Mouse (Mus musculus) CD4-positive, CD25-positive, alpha-beta regulatory T cell, adult 4 months (primary cell): Measurements from ENCODE around the gene Bcl2l11. TPM values are rescaled to one million over a fixed set of nuclear protein-coding genes. Genes with fewer than 3 reads are reported as not detected.
A peak's percentile ranks its signal among the peaks of the same experiment; 100 is the strongest.
"Not testable (repeated sequence)": the region's sequence is repeated elsewhere in the genome, so short reads cannot be mapped to it uniquely, and the experiment has no call there.

Experiments used
- ATAC-seq: one replicate; pipeline ENCODE4 v1.8.0; 2017
- polyA plus RNA-seq, 2 experiments: library from polyadenylated mRNA; unstranded; fragments of 100-300 nt; shearing (Covaris generic); gene quantifications; one replicate each; pipeline ENCODE4 v1.2.1; 2017

Gene Bcl2l11
- polyA plus RNA-seq = 10 to 100 TPM; 15.3 to 16.9 TPM

DNA sequence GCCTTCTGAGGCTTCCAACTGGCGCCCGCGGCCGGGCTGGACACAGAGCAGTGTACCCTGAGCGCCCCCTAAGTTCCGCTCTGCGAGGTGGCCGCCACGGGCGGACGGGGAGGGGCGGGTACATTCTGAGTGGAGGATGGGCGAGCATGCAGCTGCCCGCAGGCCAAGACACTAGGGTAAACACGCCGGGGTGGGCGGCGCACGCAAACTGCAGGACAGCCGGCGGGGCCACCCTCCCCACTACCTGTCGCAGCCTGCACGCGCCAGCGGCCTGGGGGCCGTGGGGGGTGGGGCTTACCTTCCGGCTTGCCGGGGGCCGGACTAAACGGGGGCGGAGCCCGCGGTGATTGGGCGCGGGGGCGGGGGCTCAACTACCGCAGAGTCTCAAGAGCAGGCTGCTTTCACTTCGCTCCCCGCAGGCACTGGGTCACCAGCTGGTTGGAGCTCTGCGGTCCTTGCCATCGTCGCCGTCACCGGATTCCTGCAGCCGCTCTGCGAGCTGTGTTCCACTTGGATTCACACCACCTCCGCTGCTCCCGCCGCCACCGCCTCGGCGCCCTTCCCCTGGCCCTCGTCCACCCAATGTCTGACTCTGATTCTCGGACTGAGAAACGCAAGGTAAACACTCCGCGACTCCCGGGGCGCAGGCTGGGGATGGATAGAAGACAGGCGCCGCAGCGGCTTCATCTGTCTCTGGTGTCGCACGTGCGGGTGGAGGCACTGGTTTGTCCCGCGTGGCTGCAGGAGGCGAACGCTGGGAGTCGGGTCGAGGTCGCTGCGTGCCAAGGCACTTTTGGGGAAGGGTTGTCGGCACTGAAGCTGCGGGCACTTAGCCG, at the start of gene Bcl2l11:
Gene Bcl2l11 (plus strand): TSS at position 404 of the 836 bp plus-strand sequence.
- peak; percentile 66 for ATAC-seq

DNA sequence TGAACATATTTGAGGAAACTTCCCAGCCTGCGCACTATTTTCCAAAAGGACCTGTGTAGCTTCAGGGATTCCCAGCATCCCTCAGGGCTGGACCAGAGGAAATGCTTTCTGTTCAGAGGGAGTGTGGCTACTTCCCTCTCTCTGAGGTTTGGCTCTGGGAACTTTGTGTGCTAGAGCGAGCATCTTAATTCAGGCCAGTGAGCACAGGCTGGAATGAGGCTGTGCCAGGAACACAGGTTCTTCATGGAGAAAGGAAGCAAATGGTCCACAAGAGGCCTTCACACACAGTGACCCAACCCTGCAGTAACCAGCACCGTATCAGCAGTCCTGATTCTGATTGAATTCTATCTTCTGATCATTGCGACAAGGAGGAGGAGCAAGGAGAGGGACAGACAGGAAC, 48.9 kb upstream of the Bcl2l11 start:
- no peak for ATAC-seq

DNA sequence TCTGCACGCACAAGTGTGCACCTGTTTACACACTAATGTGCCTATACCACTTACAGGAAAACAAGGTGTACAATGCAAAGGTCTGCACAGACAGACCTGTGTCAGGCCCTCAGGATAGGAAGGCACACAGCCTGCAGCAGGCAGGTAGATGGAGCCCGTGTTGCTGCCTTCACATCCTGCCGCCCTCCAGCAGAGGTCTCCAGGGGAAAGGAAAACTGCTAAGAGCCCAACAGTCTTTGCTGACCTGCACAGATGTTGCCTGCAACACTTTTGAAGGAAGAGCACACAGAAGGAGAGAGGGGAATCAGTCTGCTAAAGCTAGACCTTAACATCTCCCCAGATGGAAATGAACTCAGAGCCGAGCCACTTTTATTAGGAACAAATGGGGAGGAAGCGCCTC, 47.0 kb upstream of the Bcl2l11 start:
- ATAC-seq = no peak

DNA sequence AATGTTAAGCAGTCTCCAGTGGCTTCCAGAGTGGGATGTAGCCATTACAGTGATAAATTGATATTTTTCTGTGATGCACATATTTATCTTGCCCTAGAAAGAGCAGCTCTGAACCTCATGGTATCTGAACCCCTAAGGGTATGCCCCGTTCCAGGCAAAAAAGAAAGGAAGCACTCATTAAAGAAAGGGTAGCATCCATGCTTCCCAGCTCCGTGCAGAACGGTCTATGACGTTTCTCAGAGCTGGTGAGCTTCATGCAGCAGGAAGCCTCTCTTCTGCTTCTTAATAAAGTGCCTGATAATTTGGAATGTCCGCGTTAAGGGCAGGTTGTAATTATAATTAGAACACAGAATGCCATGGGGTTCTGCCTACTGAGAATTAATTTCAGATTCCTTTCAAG, 46.5 kb upstream of the Bcl2l11 start:
- ATAC-seq = no peak

DNA sequence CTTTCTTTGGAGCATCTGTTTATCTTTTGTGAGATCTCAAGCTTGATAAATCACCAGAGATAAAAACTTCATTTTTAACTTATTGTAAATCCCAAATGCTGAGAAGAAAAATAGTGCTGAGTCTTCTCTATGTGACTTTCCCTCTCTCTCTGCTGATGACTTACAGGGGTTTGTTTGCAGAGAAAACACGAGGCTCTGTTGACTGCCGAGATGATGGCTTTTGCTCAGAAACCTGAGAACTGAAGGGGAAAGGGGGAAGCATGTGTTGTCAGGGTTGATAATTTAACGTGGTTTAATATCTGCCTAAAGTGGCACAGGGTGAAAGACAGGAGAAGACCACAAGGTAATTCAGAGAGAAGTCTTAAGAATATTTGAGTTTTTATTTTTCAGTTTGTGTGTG, 42.0 kb upstream of the Bcl2l11 start:
- ATAC-seq = no peak

DNA sequence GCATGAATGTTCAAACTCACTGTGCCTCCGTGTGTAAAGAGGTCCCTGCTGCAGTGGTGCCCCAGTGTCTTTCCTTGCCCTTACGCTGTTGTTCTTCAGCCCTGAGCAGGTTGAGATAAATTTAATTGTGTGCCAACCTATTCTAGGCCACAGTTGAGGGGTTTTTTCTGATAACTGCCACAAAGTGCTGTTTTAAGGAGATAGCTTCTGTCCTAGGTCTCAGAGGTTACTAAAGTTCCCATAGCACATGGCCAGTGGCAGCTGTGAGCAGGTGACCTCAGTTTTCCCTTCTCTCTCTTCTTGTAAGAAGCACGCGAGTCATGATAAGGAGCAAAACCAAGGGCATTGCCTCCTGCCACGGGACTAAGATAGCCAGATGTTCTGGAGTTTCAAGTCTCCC, 41.2 kb upstream of the Bcl2l11 start:
- no peak for ATAC-seq

DNA sequence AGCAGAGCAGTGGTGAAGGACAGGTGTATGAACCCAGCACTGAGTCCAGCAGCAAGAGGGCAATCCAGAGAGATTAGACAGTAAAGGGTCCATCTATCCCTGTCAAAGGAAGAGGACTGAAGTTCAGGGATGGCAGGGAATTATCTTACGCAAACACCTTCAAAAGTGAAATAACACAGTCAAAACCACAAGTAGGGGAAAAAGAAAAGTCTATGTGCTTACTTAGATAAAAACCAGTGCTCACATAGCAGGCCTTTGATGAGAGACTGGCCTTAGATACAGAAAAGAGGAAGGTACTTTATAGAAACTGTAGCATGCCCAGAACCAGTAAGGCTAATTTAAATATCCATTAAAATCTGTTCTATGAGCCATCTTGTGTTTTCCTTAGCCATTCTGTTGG, 40.4 kb upstream of the Bcl2l11 start:
- ATAC-seq = no peak

DNA sequence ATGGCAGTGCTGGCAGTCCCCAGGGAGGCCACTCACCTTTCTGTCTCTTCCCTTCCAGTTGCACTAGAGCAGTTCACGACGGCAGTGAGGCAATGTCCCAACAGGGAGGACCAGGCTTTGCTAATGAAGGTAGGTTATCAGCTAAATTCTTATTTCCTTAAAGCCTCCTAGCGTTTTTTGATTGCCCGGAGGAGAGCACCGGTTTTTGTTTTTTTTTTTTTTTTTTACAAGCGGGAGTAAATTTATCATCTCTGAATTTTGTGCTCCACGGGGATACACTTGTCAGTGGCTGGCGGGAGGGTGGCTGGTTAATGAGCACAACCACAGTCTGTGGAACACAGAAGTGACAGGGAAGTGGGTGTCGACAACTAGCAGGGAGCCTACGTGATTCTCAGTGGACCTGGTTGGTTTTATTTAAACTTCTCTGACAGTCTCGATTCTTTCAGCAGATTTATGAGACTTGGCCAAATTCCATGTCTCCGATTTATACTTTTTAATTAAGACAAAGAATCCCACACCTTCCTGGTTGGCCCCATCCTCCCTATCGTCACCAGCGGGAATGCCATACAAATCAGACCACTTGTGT, 39.4 kb upstream of the Bcl2l11 start:
- ATAC-seq = no peak

DNA sequence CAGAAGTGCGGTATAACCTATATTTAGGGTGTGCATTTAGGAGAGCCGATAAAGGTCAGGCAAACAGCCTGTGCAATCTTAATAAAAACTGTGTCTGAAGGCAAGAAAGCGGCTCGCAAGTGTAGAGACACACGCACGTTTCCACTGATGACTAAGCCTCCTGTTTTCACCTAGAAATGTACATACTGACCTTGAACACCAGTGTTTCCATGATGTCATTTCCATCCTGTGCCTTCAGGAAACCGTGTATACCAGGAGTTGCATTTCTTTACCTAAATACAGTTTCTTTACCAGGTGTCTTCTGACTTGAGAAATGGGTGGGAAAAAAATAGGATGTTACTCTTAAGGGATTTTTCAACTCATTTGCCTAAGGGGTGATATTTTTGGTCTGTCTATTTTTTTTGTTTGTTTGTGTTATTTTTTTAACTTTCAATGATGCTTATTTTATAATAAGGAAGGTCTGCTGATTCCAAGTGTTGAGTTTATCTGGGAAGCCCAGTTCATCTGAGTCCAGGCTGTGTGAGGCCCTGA, 38.8 kb upstream of the Bcl2l11 start:
- peak; percentile 71 for ATAC-seq

DNA sequence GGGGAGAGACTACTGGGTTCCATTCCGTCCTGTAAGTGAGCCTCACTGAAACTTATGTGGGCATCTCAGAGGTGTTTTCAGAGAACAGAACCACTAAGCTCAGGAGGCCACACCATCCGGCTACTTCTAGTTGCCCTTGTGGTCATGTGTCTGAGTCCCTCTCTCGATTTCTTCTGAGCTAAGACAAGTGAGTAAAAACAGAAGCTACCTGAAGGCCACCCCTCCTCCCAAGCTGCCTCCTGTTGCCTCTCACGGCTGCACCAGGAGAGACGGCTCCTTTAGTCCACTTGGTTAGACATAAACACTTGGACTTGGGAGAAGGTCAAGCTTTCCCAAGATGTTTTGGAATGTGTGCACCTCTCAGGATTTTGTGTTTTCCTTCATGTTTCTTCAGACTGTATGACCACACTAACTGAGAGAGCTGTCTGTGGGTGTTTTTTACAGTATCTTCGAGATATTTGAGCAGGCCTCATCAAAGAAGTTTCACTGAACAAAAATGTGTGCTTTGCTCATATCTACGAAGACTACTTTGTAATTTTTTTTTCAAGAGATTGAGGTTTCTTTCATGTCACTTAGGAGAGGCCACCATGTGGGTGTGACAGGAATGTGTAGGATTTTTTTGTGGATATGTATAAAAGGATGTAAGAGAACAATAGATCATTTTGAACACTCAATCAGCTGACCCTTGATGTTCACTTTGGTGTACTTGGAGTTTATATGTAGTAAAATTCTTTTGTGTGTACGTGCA, 37.9 kb upstream of the Bcl2l11 start:
- peak; percentile 8 for ATAC-seq

DNA sequence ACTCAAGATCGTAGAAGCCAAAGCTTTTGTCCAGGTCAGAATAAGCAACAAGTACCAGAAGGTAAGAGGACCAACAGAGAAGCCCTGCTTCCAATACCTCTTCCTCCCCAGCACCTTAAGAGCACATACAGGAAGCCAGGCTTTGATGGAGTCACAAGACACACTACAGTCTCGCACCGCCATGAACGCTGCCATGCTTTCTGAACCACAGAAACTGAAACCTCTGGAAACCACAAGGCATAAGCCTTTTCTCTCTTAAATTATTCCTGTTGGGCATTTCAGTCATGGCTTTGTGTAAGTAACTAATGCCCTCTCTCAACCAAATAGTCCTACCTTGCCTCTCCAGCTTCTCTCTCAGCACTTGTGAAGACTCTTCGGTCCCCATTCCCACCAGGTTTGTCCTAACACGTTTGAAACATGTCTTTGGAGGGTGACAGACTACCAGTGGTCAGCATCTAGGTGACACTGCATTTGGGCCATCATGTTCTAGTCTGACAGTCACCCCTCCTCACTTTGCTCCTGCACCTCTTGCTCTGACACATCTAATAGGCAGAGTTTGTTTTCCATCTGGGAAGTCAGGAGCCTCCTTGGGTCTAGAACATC, 35.5 kb upstream of the Bcl2l11 start:
- no peak for ATAC-seq

DNA sequence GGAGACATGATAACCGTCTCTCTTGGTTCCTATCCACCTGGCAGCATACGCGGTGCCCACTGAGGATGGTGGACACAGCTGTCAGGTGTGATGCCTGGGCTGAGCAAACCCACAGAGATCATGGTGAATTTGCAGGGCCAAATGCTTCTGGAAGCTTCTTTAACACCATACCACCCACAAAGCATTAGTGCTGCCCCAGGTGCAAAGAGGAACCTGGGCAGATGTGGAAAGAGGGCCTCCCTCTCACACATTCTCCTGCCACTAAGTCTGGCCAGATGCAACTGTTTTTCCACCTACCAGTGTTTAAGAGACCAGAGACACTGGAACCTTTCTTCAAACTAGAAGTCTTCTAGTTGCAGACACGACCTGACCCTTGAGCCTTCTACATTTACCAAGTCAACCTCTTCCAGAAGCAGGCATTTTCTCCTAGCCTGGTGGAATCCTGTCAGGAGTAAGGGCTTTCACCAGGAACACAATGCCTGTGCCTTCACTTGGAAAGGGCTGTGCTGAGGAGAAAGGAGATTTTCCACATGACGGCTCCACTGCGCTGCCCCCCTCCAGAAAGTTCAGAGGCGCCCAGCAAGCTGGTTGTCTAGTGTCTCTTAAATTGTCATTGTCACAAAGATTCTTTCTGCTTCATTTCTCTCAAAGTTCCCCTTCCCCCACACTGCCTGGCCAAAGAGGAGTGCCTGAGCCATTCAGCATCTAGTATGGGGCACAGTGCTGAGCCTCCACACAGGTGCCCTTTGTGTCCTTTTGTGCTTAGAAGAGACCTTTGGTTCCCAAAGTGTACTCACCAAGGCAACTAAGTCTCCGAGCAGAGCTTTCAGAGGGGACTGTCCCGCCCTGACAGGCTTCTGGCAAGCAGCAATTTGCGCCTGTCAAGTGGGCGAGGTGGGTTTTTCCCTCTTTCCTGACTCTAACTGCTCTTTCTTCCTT, 34.1 kb upstream of the Bcl2l11 start:
- peak; percentile 81 for ATAC-seq

DNA sequence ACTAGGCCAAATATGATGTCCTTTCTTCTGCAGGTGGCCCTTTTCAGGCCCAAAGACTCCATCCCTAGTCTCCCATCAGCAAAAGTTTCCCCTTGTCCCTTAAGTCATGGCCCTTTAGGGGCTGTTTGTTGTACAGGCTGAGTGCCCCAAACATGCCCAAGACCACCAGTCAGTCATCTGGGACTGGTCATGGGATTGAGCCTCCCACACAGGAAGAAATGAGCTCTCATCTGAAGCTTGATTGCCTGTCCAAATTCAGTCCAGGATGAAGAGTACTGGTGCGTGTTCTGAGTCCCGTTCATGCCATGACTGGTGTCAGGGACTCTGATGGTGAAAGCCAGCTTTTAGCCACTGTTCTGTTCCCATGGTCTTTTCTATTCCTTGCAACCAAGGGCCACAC, 33.4 kb upstream of the Bcl2l11 start:
- no peak for ATAC-seq

DNA sequence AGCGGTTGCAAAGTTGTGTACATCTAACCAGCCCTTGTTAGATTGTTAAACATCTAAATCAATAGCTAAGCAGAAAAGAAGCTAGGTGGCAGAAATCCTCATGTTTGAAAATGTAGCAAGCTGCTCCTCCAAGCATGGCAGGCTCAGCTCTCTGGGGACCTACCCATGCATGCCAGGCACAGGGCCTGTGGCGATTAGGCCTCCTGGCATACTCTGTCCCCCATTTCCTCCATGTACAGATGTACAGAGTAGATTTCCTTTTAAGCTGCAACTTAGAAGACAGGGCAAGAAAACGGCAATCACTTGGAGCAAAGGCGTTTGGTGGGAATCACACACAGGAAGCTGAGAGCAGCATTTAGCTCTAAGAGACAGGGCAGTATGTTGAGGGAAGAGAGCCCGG, 31.6 kb upstream of the Bcl2l11 start:
- ATAC-seq = no peak

DNA sequence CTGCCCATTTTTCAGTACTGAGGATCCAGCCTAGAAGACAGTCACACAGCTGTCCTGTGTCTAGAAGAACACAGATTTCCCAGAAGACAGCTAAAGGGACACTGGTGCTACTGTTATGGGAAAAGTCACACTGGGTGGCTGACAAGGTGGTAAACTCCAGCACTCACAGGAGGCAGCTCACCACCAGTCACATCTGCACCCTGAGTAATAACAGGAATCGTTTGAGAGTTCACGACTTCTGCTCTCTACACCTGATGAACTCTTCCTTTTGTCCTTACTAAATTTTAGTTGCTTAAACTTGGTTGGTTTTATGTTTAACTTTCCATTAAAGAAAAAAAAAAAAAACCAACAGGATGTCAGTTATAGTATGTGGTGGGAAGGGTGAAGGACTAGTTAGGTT, 31.2 kb upstream of the Bcl2l11 start:
- ATAC-seq = no peak

DNA sequence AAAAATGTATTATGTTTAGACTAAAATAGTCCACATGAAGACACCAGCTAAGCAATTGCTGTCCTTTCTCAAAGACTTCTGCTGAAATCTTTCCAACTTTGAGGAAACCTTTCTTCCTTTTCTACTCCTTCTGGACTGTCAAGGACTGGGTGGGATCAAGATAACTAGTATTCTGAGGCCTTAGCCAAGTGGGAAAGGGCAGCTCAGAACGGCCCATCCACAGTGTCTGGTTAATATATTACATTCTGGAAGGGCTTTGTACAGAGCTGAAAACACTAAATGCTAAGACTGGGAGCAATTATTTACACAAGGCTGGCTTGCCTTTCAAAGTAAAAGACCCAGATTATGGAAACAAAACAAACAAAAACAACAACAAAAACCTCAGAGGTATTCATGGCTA, 30.6 kb upstream of the Bcl2l11 start:
- no peak for ATAC-seq

DNA sequence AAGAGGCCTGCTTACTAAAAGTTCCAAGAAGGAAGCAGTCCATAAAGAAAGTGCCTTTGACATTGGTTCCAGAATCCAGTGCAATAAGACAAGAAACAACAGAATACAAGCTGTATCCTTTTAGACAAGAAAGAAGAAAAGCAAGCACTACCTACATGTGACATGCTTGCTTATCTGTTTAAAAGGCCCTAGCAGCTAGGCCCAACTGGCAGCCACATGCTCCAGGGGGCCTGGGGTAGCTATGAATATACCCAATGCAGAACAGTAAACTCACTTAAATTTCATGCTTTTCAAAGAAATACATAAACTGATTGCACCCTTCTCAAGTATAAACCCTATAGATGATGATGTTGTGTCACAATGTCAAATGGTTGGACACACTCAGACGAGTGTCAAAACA, 29.8 kb upstream of the Bcl2l11 start:
- no peak for ATAC-seq

DNA sequence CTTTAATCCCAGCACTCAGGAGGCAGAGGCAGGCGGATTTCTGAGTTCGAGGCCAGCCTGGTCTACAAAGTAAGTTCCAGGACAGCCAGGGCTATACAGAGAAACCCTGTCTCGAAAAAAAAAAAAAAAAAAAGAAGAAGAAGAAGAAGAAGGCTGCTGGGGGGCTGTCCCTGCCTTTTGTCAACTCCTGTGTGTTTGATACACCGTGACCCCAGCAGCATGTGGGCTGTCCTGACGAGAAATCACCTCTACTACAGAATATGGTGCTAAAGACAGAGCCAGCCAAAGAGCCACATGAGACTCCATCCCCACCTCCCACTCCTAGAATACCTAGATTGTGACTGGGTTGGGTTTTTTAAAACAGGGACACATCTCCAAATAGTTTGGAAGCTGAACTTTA, 27.7 kb upstream of the Bcl2l11 start:
- ATAC-seq = not testable (repeated sequence)

DNA sequence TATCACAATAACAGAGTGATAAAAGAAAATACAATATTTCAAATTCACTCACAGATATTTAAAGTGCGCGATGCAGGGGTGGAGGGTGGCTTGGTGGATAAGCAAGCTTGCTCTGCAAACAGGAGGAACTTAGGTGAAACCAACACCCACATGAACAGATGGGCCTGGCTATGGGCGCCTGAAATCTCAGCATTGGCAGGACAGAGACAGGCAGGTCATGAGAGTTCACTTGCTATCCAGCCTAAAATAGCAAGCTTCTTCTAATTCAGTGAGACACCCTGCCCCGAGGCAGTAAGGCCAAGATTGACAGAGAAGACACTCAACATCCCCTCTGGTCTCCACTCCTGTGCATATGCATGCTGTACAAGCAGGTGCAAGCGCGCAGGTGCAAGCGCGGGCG, 23.8 kb upstream of the Bcl2l11 start:
- no peak for ATAC-seq

DNA sequence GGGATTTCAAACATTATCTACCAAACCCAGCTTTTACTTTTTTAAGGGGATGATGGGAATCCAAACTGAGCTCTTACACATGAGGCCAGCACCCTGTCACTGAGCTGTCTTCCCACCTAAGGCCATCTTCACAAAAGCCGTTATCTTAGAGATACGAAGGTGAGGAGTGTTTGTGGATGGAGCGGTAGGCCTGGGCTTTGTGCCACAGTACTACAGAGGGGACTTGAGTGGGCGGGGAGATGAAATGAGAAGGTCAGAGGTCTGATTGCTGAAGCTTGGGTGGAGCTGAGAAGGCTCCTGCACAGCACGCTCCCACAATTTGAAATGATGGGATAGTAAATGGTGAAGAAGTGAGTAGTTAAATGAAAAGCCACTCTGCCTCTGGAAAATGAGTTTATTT, 21.0 kb upstream of the Bcl2l11 start:
- ATAC-seq = no peak

DNA sequence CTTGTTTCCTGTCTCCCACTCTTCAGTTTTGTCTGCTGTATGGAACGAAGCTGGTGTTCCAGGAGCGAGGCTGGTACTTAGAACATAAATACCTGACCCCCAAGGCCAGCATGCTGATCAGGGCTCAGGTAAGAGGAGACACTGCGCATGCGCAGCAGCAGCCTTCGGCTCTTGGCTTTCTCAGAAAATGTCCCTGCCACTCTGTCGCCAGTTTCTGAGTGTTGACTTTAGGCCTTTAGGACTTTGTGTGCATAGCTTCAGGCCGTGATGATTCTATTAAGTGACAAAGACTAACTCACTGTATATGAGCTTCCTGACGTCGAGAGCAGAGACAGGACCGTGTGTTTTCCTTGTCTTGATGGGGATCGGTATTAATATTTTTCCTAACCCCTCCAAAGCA, 20.2 kb upstream of the Bcl2l11 start:
- ATAC-seq = no peak

DNA sequence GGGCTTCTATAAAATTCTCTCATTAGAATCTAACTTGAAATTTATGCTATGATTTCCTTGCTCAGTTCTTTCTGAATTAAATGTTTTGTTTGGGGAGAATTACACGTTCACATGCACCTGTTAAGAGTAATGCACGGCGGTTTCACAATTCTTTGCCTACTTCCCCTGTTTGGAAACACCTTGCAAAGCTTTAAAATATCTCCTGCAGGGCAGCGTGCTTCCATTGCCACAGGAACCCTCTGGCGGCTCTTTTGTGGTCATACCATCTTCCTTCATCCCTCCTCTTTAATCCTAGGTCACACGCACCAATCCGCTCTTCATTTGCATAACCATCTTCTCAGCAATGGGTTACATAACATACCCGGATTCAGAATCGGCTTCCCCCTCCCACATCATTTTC, 14.3 kb upstream of the Bcl2l11 start:
- no peak for ATAC-seq
